Mouse (Mus musculus) B cell, adult 62 days (primary cell): ENCODE measurements around the gene Homer2. TPM values are rescaled to one million over a fixed set of nuclear protein-coding genes. Genes with fewer than 3 reads are reported as not detected.

Source experiments
- total RNA-seq: library from RNA; stranded (reverse); gene quantifications from 4 replicates; pipeline ENCODE4 v1.2.4, GENCODE M21; 2023

Homer2 gene
- total RNA-seq = 2.0 TPM in 1 of 4 replicates, not detected in the others

DNA sequence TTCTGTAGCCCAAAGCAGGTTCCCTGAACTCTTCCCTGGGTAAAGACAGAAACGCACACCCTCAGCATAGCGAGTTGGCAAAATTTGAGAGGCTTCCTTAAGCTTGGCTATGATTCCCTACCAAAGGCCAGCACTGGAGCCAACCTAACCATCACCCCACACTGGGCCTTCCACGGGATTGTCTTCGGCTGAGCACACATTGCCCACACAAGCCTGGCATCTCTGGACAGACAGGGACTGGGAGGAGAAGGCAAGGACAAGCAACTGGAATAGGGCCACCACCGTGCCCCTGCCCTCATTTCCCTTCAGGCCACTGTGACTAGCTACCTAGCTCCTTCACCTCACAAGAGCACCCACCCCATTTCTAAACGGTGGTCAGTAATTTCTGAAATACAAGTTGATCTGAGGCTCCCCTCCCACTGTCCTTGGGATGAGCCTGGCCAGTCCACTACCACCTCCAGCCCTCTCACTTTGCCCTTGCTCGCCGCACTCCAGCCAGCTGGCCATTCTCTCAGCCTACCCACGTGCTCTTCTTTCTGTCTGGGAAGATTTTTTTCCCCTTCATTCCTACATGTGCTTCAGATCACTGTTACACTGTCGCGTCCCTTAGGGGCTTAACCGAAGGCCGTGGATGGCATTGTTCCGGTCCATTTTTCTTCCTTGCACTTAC lies at the start of gene Homer2:
Homer2 (minus strand) TSS at position 57 of the 670 bp plus-strand sequence.

DNA sequence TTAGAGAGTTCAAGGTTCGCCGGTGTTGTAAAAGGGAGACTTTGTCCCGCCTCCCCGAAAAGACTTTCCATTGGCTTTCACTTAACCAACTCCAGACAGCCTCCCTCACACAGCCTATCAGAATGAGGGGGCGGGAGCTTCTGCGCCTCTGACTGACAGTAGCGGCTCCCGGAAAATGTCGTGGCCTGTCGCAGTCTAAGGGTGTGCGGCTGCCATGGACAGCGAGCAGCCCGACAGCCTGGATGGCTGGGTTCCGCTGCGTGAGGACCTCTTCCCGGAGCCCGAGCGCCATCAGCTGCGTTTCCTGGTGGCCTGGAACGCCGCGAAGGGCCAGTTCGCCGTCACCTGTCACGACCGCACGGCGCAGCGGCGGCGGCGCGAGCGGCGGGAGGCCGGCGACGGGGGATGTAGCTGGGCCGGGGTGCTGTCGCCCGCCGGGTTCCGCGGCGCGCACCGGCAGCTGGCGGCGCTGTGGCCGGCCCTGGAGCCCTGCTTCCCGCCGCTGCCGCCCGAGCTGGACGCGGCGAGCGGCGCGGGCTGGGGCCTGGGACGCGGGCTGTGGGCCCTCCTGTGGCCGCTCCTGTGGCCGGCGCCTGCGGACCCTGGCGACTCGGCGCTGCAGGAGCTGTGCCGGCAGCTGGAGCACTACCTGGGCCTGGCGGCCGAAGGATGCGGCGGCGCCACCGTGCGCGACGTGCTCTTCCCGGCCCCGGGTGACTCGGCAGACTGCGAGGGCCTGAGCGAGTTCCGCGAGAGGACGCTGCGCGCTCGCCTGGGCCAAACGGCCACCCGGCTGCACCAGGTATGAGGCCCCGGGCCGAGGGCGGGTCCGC lies 136.0 kb downstream of the Homer2 start, which contains the start of gene Whamm:
Whamm (plus strand) TSS at position 159 of the 833 bp plus-strand sequence.

DNA sequence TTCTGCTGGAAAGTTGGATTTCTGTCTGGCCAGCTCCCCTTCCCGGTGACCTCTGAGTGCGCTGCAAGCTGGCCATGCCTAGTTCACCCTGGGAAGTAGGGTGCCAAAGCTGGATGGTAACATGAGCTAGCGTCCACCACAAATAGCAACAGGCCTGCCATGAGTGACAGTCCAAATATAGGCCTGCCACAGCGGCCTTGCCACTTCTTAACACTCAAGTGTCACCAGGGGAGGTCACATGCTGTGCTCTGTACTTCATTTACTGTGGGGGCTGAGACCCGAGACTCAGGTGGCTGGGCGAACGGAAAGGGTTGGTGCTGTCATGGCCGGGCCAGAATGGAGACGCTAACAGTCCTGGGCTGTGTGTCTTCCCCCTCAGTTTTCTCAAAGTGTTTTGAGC lies 140.4 kb downstream of the Homer2 start, which contains the start of gene Fsd2:
Fsd2 (minus strand) TSS at position 53 of the 400 bp plus-strand sequence.

Other genes starting within 250 kb of the Homer2 start
- not detected in 4 replicates for gene Ap3b2, start 213.6 kb downstream of the Homer2 start, total RNA-seq
- not detected in 4 replicates for gene BC048679, start 209.2 kb downstream of the Homer2 start, total RNA-seq
- gene Fsd2, start 140.6 kb downstream of the Homer2 start, total RNA-seq = 0.52 to 0.72 TPM (median 0.53 TPM) in 3 of 4 replicates, not detected in the other
- 28.5 to 29.8 TPM (median 28.8 TPM) in 4 replicates for gene Whamm, start 136.3 kb downstream of the Homer2 start, total RNA-seq
- 43.3 to 48.4 TPM (median 46.0 TPM) in 4 replicates for gene Ramac, start 55.4 kb upstream of the Homer2 start, total RNA-seq
- gene 3110040N11Rik, start 82.0 kb upstream of the Homer2 start, total RNA-seq = 23.6 to 31.1 TPM (median 28.5 TPM) in 4 replicates
- 60.7 to 75.2 TPM (median 69.2 TPM) in 4 replicates for gene Btbd1, start 121.9 kb upstream of the Homer2 start, total RNA-seq
- gene Gm10160, start 148.3 kb upstream of the Homer2 start, total RNA-seq = not detected in 4 replicates
- gene Tm6sf1, start 151.5 kb upstream of the Homer2 start, total RNA-seq = 129 to 139 TPM (median 133 TPM) in 4 replicates
- gene Hdgfl3, start 226.9 kb upstream of the Homer2 start, total RNA-seq = 3.3 to 4.6 TPM (median 3.9 TPM) in 4 replicates